Mouse (Mus musculus): ENCODE results near the gene Entpd2.
A peak's percentile ranks its signal among the peaks of the same experiment; 100 is the strongest.
"Not testable (repeated sequence)": the region's sequence is repeated elsewhere in the genome, so short reads cannot be mapped to it uniquely, and the experiment has no call there.

Gene Entpd2

DNA sequence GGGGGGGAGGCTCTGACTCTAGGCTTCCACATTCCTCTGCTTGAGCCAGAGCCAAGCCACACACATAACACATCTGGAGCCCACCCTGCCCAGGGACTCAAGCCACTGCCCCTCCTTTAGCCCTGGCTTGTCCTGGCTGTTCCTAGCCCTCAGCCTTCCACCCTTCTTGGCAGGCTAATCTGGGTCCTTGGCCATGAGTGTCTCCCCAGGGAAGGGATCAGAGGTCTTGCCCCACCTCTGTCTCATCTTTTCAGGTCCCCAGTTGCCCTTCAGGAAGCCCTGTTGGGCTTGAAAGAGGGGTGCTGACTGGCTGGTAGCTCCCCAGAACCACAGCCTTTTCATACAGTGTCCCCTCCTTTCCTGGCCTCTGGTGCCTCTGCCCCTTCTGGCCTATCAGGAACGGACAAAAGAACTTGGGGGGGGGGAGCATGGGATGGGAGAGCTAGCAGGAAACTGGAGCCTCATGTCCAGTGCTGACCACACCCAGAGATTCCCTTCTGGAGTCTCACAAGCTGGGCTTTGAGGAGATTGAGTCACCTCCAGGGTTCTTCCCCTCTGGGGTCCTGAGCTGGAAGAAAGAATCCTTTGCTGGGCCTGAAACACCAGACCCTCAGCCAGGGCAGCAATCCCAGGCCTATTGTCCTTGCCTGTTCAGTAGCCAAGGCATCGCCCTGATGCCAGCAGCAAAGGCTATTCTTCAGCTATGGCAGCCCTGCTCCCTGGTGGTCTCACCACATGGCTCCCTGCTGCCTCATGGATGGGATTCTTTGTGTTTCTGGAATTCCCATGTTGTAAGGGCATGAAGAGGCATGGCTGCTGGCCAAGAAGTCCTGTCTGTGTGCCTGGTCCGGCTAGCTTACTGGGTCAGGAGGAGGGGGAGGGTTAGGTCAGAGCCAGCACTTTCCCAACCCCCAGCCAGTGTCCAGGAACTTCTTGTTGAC, 1.1 kb upstream of the Entpd2 start:
- peak; percentile 59 for DNase-seq (ENCODE audit: low read depth)

DNA sequence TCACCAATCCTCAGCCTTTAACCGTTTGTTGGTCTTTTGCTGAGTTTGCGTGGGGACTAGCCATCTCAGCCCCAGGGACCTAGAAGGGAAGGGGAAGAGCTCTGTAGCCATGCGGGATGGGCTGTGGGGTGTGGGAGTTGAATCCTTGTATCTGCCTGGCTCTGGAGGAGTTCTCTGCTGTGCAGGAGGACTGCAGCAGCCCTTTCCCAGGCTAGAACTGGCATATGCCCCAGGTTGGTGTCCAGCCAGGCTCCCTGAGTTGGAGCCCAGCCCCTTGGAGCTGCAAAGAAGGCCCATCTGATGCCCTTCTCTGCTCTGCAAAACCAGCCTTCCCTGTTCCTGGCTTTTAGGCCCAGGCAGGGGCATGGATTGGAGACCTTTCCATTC, 916 bp downstream of the Entpd2 start:
- DNase-seq (ENCODE audit: low read depth) = no peak

DNA sequence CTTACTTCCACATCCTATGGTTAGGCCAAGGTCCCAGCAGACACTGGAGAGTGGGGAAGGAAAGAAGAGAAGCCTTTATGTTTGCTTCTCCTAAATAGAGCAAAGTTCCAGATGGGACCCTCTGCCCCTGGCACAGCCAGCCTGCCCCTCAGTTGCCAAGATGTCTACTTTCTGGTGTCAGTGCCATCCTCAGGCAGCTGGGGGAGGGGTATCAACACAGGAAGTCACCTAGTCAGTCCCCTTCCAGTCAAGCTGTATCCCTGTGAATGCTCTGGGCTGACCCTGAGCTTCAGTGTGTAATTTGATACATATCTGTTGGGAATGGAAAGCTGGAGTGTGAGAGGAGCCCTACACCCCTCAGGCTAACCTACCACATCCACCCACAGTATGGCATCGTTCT, 1.3 kb downstream of the Entpd2 start:
- no peak for DNase-seq (ENCODE audit: low read depth)

DNA sequence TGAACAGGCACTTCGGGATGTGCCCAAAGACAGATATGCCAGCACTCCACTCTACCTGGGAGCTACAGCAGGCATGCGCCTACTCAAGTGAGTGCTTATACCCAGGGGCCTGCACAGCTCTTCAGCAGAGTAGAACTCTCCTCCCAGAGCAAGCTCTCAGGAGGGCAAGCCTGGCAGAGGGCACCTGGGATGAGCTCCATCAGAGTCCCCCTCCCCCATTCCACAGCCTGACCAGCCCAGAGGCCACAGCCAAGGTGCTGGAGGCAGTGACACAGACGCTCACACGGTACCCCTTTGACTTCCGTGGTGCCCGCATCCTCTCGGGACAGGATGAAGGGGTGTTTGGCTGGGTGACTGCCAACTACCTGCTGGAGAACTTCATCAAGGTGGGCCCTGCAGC, 2.4 kb downstream of the Entpd2 start:
- no peak for DNase-seq (ENCODE audit: low read depth)

DNA sequence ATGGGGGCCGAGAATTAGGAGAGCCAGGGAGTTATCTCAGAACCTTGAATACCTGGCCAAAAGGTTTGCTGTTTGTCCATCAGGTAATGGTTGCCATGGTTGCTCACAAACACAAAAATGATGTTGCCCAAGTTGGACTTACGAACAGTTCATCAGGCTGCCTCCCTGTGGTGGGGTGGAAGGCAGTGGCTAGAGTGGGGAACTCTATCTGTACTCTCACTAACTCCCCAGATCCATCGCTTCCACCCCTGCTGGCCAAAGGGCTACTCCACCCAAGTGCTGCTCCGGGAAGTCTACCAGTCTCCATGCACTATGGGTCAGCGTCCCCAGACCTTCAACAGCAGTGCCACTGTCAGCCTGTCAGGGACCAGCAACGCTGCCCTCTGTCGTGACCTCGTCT, 3.4 kb downstream of the Entpd2 start, which contains the start of gene Npdc1:
Gene Npdc1 (plus strand): TSS at position 301 of the 400 bp plus-strand sequence.
- no peak for DNase-seq (ENCODE audit: low read depth)

DNA sequence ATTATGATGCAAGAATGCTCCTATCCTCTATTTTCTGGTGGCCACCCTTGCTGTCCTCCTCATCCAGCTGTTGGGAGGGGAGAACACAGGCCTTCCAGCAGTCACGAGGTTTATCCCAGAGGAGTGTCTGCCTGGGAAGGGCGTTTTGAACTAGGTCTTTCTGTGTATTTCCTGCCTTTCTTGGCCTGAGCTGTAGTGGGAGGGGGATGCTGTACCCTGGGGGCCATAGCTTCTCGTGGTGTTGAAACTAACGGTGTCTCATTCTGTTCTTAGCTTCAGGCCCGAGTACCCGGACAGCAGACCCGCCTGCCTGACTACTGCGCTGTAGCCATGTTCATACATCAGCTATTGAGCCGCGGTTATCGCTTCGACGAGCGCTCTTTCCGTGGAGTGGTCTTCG, 4.6 kb downstream of the Entpd2 start:
- no peak for DNase-seq (ENCODE audit: low read depth)

DNA sequence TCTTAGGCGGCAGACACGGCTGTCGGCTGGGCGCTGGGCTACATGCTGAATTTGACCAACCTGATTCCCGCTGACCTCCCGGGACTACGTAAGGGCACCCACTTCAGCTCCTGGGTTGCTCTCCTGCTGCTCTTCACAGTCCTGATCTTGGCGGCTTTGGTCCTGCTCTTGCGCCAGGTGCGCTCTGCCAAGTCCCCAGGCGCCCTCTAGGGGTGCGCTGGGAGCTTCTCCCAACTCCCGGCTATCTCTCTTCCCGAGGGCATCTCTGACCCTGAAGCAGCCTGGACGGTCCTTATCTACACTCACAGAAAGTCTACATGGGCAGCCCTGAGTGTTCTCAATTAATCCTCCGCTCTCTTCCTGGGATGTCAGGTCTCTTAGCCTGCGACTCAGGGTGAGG, 5.1 kb downstream of the Entpd2 start:
- DNase-seq (ENCODE audit: low read depth) = no peak

DNA sequence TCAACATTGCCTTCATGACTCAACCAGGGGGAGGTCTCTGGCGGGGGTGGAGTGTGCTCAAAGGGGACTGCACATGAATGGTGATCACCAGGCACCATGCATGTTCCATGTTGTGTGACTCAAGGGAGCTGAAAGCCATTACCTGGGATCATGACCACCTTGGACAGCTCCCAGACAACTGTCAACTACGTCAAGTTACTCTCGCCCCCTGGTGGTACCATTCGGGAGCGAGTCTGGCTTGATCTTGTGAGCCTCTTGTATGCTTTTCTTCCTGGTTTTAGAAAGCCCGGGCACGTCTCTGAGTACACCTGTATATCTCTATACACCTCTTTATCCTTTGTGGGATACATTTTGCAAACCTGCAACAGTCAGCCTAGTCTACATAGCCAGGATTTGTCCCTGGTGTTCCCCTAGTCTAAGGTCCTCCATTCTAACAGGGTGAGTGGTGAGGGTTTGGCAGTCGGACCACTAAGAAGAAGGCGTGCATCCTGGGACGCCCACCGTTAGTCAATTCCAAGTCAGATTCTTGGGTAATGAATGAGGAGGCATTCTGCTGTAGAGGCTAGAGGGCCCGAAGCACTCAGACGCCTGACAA, 6.8 kb downstream of the Entpd2 start:
- DNase-seq (ENCODE audit: low read depth) = no peak

DNA sequence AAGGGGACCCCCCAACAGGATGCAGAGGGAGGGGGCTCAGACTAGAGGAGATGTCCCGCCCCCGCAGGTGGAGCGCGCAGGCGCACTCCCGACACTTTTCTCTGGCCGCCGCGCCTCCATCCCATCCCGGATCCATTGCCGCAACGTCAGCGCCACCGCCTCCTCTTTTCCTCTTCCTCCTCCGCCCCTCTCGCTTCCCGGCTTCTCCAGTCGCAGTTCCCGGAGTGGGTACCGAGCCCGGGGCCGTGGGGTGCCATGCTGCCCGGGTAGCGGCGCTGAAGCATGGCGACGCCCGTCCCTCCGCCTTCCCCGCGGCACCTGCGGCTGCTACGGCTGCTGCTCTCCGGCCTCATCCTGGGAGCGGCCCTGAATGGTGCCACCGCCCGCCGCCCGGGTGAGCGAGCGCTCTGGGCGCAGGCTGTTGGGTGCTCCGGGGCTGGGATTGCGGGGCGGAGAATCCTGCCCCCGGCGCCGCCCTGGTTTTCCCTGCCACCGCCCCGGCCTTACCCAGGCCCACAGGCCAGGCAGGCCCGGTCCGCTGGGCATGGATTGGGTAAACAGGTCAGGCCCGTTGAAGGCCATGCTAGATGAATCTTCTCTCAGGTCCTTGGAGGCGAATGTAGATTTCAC, 7.4 kb downstream of the Entpd2 start:
- DNase-seq (ENCODE audit: low read depth) = no peak

DNA sequence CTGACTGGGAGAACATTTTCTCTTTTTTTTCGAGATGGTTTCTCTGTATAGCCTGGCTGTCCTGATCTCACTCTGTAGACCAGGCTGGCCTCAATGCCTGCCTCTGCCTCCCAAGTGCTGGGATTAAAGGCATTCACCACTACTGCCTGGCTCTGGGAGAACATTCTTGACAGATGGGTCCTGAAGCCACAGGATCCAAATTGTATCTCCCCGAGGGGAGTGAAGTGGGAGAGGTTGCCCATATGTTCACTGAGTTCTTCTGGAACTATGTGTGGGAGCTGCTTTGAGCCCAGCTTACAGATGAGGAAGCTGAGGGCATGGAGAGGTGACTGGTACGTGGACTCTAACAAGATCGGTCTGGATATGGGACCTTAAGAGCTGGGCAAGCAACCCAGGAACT, 8.3 kb downstream of the Entpd2 start:
- no peak for DNase-seq (ENCODE audit: low read depth)

DNA sequence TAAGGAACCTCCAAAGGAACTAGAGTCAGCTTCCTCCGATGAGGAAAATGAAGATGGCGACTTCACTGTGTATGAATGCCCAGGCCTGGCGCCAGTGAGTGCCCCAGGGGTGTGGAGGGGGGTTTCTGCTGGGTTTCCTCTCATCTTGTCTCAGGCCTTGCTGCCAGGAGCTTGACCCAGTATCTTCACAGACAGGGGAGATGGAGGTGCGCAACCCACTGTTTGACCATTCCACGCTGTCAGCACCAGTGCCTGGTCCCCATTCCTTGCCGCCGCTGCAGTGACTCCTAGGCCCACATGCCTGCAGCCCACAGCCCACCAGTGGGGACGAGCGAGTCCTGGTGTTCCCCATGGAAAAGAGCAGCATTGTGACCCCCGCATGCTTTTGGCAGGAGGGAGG, 13.2 kb downstream of the Entpd2 start:
- no peak for DNase-seq (ENCODE audit: low read depth)

DNA sequence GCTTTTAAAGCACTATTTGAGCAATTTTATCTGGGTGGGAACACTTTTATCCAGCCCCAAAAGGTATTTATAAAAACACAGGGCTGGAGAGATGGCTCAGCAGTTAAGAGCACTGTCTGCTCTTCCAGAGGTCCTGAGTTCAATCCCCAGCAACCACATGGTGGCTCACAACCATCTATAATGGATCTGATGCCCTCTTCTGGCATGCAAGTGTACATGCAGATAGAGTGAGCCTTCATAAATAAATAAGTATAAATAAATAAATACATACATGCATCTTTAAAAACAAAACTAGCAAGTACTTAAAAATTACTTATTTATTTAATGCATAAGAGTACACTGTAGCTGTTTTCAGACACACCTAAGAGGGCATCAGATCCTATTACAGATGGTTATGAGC, 17.8 kb downstream of the Entpd2 start:
- not testable (repeated sequence) for DNase-seq (ENCODE audit: low read depth)

DNA sequence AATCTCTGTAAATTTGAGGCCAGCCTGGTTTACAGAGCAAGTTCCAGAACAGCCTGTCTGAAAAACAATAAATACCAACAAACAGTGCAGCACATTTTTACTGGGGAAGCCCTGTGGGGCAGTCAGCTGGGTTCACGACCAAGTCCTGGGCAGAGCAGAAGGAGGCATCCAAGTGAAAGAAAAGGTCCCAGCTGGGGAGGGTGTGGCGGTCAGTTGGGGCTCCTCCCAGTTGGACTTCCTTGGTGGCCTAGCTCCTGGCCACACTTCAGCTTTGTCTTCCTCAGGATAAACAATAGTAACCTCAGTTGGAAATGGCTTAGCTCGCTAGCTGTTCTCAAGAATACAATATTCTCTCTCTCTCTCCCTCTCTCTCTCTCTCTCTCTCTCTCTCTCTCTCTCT, 21.8 kb downstream of the Entpd2 start:
- no peak for DNase-seq (ENCODE audit: low read depth)

DNA sequence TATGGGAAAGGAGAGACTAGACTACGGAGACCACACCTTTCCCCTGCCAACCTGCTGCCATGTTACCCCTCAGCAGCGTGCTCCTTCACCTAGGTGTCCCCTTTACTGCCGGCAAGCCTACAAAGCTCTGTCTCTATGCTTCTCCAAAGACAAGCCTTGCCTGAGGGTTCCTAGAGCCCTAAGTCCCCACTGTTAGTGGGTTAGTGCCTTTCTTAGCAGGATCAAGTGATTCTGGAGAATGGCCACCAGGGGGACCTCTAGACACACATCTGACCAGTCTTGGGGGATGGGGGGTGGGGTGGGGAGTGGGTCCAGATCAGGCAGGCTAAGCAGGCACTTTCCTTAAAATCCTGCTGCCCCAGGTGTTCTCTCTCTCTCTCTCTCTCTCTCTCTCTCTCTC, 26.2 kb downstream of the Entpd2 start:
- no peak for DNase-seq (ENCODE audit: low read depth)

DNA sequence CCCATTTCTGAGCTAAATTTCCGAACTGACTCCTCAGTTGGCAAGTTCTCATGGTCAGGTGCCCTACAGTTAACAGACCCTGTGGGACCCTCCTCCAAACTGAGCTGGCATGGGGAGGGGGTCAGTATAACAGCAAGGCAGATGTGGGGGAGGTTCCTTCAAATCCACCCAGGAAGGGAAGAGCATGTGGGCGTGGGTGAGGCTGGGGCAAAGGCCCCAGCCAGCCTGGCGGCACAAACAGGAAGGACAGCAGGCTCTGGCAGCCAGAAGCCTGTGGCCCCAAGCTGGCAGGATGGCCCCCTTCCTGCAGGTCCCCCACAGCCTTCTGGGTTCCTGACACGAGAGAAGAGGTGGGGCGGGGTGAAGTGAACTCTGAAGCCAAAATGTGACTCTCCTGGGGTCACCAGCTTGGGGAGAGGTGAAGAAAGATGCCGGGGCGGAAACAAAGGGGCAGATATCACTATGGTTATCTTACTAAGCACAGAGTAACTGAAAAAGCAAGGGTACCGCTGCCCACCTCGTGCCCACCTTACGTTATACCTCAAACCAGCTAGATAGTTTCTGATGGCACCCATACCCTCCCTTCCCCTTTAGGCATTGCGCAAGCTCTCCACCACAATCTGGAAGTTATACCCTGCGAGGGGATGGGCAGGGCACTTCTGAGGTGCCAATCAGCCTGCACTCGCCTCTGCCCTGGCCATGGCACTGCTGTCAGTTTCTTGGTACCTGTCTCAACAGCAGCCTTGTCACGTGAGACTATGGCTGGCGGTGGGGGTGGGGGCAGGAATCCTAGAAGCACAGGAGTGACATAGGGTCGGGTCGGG, 27.1 kb downstream of the Entpd2 start, which contains the start of gene Fut7:
Gene Fut7 (plus strand): TSS at position 681 of the 824 bp plus-strand sequence.
- no peak for DNase-seq (ENCODE audit: low read depth)

DNA sequence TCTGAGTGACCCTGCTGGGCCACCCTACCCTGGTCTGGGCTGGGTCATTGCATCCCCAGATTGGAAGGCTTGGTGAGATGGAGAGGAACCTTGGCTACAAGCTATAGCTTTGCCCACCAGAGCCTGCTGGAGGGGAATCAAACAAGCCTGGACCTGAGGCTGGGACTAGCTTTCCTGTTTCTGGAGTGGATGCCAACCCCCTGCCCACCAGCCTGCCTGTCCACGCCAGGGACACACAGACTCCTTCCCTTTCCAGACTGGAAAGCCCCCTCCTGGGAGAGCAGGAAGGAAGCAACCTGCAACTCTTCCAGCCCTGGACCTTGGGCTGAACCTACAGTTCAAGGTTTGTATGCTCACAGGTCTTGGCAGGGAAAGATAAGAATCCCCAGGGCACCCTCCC, 28.0 kb downstream of the Entpd2 start:
- no peak for DNase-seq (ENCODE audit: low read depth)

DNA sequence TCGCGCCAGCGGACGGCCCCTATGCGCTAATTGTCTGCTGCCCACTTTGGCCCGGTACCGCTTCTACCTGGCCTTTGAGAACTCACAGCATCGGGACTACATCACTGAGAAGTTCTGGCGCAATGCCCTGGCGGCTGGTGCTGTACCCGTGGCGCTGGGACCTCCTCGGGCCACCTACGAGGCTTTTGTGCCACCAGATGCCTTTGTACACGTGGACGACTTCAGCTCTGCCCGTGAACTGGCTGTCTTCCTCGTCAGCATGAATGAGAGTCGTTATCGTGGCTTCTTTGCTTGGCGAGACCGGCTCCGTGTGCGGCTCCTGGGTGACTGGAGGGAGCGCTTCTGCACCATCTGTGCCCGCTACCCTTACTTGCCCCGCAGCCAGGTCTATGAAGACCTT, 29.8 kb downstream of the Entpd2 start:
- no peak for DNase-seq (ENCODE audit: low read depth)

DNA sequence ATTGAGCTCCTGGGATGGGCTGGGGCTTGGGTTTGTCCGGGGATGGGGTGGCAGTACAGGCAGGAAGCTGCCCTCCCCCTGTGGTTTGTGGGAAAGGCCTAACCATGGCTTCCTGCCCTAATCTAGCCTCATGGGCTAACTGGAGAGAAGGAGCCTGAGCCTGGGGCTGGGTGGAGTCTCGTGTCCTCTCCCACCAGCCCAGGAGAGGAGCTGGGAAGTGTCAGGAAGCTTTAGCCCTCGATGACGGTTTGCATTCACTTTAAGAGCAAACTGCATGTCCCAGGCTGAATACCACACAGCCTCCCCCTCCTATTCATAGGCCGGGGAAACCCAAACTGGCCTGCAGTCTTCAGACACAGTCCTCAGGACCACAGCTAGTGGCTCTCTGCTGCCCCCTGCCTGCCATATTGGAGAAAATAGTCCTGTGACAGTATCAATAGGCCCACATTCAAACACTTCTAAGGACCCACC, 31.1 kb downstream of the Entpd2 start:
- peak; percentile 27 for DNase-seq (ENCODE audit: low read depth)

DNA sequence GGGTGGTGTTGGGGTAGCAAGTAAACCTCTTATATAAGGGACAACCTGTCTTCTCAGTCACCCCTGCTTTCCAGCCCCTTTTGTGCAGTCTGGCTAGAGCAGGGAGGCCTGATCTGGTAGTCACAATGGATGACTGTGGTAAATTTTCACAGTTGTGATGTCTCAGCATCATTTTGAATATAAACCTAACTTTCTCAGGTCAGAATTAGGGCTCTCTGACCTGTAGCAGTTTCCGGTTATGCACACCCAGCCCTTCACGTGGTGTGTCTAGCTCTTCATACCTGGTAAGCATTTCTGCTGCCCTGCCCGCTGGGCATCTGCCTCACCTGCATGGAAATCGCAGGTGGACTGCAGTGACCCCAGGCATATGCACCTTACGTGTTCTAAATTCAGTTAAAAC, 31.6 kb downstream of the Entpd2 start:
- no peak for DNase-seq (ENCODE audit: low read depth)

DNA sequence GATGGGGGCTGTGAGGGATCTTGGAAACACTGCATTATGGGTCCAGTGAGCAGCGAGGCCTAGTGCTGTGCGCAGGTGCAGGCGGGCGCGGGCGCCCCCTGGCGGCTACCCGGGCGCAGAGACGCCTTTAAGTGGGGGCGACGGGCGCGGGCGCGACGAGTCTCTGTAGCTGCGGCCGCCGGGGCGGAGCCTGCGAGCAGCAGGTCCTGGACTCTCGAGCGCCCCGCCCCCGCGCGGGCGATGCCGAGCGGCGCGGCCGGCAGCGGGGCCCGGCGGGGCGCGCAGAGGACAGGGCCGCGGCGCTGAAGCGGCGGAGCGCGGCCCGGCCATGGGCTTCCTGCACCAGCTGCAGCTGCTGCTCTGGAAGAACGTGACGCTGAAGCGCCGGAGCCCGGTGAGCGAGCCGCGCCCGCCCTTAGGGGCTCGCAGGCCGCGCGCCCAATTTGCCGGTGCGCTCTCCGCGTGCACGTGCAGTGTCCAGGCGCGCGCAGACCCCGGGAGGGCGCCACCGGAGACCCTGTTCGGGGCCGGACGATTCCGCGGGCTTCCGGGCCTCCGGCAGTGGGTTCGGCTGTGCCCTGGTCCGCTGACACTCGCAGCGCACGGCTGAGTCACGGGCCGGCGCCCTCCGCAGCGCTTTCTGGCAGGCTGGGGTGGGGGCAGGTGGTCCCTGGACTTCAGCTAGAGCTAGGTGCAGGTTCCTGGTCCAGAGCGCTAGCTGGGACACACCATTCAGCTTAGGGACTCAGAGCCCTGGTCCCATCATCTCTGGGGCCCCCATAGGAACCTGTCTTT, 33.0 kb downstream of the Entpd2 start, which contains the start of gene Abca2:
Gene Abca2 (plus strand): TSS at position 262 of the 795 bp plus-strand sequence.
- peak; percentile 53 for DNase-seq (ENCODE audit: low read depth)
